Mouse (Mus musculus): Measurements from ENCODE around the gene Zfp541. TPM values are rescaled to one million over a fixed set of nuclear protein-coding genes. Genes with fewer than 3 reads are reported as not detected.

The Zfp541 gene
- polyA plus RNA-seq, 1 experiment from 2014 or later, result not detected

Other genes starting within 250 kb of the Zfp541 start
- not detected in 2 replicates for gene Obox6, start 222.1 kb upstream of the Zfp541 start, polyA plus RNA-seq (2015; fragmentation: Nextera tagmentation; extraction: Ambion mirVana)
- gene Crx, start 181.8 kb upstream of the Zfp541 start, polyA plus RNA-seq (2015; fragmentation: Nextera tagmentation; extraction: Ambion mirVana), result 0.88 TPM in 1 of 2 replicates, not detected in the other
- 0.25 TPM in 1 of 2 replicates, not detected in the other for gene Crxos, start 179.2 kb upstream of the Zfp541 start, polyA plus RNA-seq (2015; fragmentation: Nextera tagmentation; extraction: Ambion mirVana)
- gene Selenow, start 139.4 kb upstream of the Zfp541 start, polyA plus RNA-seq (2015; fragmentation: Nextera tagmentation; extraction: Ambion mirVana), result 1,503 and 1,574 TPM in 2 replicates
- gene Nop53, start 115.7 kb upstream of the Zfp541 start, polyA plus RNA-seq (2015; fragmentation: Nextera tagmentation; extraction: Ambion mirVana), result 144 and 150 TPM in 2 replicates
- gene Ehd2, start 94.2 kb upstream of the Zfp541 start, polyA plus RNA-seq (2015; fragmentation: Nextera tagmentation; extraction: Ambion mirVana), result 3.7 and 5.0 TPM in 2 replicates
- 10.1 and 10.7 TPM in 2 replicates for gene Bicra, start 13.9 kb upstream of the Zfp541 start, polyA plus RNA-seq (2015; fragmentation: Nextera tagmentation; extraction: Ambion mirVana)
- gene Napa, start 36.6 kb downstream of the Zfp541 start, polyA plus RNA-seq (2015; fragmentation: Nextera tagmentation; extraction: Ambion mirVana), result 186 and 200 TPM in 2 replicates
- gene Kptn, start 58.1 kb downstream of the Zfp541 start, polyA plus RNA-seq (2015; fragmentation: Nextera tagmentation; extraction: Ambion mirVana), result 43.0 and 43.7 TPM in 2 replicates
- gene Slc8a2, start 68.0 kb downstream of the Zfp541 start, polyA plus RNA-seq (2015; fragmentation: Nextera tagmentation; extraction: Ambion mirVana), result 0.96 and 1.1 TPM in 2 replicates
- 110 and 116 TPM in 2 replicates for gene Meis3, start 113.3 kb downstream of the Zfp541 start, polyA plus RNA-seq (2015; fragmentation: Nextera tagmentation; extraction: Ambion mirVana)
- 15.3 and 17.4 TPM in 2 replicates for gene Dhx34, start 160.2 kb downstream of the Zfp541 start, polyA plus RNA-seq (2015; fragmentation: Nextera tagmentation; extraction: Ambion mirVana)
- 0.06 TPM in 1 of 2 replicates, not detected in the other for gene C5ar2, start 182.3 kb downstream of the Zfp541 start, polyA plus RNA-seq (2015; fragmentation: Nextera tagmentation; extraction: Ambion mirVana)
- gene C5ar1, start 197.7 kb downstream of the Zfp541 start, polyA plus RNA-seq (2015; fragmentation: Nextera tagmentation; extraction: Ambion mirVana), result 1.1 and 1.3 TPM in 2 replicates
- 27.0 and 27.5 TPM in 2 replicates for gene Inafm1, start 211.8 kb downstream of the Zfp541 start, polyA plus RNA-seq (2015; fragmentation: Nextera tagmentation; extraction: Ambion mirVana)
- gene Ccdc9, start 225.0 kb downstream of the Zfp541 start, polyA plus RNA-seq (2015; fragmentation: Nextera tagmentation; extraction: Ambion mirVana), result 31.1 and 35.5 TPM in 2 replicates
- gene Bbc3, start 246.6 kb downstream of the Zfp541 start, polyA plus RNA-seq (2015; fragmentation: Nextera tagmentation; extraction: Ambion mirVana), result 16.7 and 18.5 TPM in 2 replicates